Mouse (Mus musculus): ENCODE data around the gene Ano10. TPM values are rescaled to one million over a fixed set of nuclear protein-coding genes. Genes with fewer than 3 reads are reported as not detected.

Ano10 gene
- polyA plus RNA-seq, 1 experiment: 80.3 TPM

DNA sequence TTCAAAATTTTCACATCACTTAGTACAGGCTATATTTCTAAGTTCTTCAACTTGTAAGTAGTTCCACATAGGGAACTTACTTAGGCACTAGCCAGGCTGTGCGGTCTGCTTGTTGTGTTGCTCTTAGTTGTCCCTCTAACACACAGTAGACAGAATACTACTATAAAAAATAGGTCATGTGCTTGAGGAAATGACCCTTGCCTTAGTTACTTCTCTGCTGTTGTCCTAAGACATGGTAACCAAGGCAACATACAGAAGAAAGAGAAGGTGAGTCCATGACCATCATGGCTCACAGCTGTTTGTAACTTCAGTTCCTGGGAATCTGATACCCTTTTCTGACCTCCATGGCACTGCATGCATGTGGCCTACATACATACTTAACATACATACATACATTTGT is 139.0 kb downstream of the Ano10 start:
- H3K36me3 ChIP-seq (ENCODE audit: control insufficient read depth, insufficient read depth, low read length): peaks cover 24% of the 10 kb centered on the region
- no peaks in the 10 kb centered on the region for H3K27me3 ChIP-seq (ENCODE audit: control insufficient read depth, insufficient read depth, low read length)
- no peak overlapping the region for H3K4me3 ChIP-seq (ENCODE audit: low read depth, low read length)
- WGBS: 77% methylated on average over 1 of the region's 1 CpGs
- TF ChIP-seq POLR2A (IDR thresholded peaks at IDR 0.05; ENCODE audit: low read depth, low read length) (no peak), CTCF (IDR thresholded peaks at IDR 0.05; ENCODE audit: extremely low read depth, insufficient read length, insufficient replicate concordance, low read depth, low read length) (no peak)
- H3K27ac ChIP-seq (ENCODE audit: insufficient read depth, low read depth, low read length): no peak overlapping the region
- H3K4me1 ChIP-seq (ENCODE audit: control insufficient read depth, insufficient read depth, insufficient read length, low read length): peaks cover 28% of the 10 kb centered on the region

DNA sequence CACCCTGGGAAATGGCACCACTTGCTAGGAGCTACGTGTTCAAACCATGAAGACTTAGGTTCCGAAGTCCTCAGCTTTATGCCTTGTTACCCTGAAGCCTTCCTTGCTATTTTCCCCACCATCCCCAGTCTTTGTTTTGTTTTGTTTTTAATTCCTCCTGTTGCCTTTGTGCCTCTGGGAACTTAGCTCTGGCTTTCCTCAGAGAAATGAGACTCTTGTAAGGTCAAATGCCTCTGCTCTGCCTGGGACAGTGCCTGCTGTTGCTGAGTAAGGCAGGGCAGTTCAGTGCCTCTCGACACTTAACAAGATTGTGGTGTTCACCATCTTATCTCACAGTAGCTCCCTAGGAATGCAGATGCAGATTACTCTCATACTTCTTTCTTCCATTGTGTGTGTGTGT is 140.8 kb downstream of the Ano10 start:
- Histone ChIP-seq H3K36me3 (ENCODE audit: control insufficient read depth, insufficient read depth, low read length) (peaks cover 19% of the 10 kb centered on the region), H3K4me1 (ENCODE audit: control insufficient read depth, insufficient read depth, insufficient read length, low read length) (peaks cover 31% of the 10 kb centered on the region), H3K4me3 (ENCODE audit: low read depth, low read length) (no peak overlapping the region), H3K27ac (ENCODE audit: insufficient read depth, low read depth, low read length) (no peak overlapping the region), H3K27me3 (ENCODE audit: control insufficient read depth, insufficient read depth, low read length) (no peaks in the 10 kb centered on the region)
- TF ChIP-seq CTCF (IDR thresholded peaks at IDR 0.05; ENCODE audit: extremely low read depth, insufficient read length, insufficient replicate concordance, low read depth, low read length) (no peak), POLR2A (IDR thresholded peaks at IDR 0.05; ENCODE audit: low read depth, low read length) (no peak)
- WGBS: 69% methylated on average over 3 of the region's 3 CpGs

DNA sequence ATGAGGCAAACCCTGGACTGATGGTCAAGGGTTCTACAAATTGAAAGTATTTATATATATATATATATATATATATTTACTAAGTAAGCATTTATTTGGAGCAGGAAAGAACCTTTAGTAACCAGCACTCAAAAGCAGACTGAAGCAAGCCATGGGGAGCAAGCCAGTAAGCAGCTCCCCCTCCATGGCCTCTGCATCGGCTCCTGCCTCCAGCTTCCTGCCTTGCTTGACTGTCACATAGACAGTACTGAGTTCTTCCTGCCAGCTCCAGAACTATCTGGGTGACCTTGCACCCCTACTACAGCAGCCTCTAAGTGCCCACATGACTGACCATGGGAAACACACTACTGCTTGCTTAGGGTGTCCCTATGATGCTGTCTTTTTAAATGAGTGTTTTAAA is 141.7 kb downstream of the Ano10 start:
- Histone ChIP-seq H3K4me3 (ENCODE audit: low read depth, low read length) (no peak overlapping the region), H3K4me1 (ENCODE audit: control insufficient read depth, insufficient read depth, insufficient read length, low read length) (peaks cover 34% of the 10 kb centered on the region), H3K36me3 (ENCODE audit: control insufficient read depth, insufficient read depth, low read length) (peaks cover 10% of the 10 kb centered on the region), H3K27ac (ENCODE audit: insufficient read depth, low read depth, low read length) (no peak overlapping the region), H3K27me3 (ENCODE audit: control insufficient read depth, insufficient read depth, low read length) (no peaks in the 10 kb centered on the region)
- WGBS: 68% methylated on average over 1 of the region's 1 CpGs
- TF ChIP-seq POLR2A (IDR thresholded peaks at IDR 0.05; ENCODE audit: low read depth, low read length) (no peak), CTCF (IDR thresholded peaks at IDR 0.05; ENCODE audit: extremely low read depth, insufficient read length, insufficient replicate concordance, low read depth, low read length) (no peak)

DNA sequence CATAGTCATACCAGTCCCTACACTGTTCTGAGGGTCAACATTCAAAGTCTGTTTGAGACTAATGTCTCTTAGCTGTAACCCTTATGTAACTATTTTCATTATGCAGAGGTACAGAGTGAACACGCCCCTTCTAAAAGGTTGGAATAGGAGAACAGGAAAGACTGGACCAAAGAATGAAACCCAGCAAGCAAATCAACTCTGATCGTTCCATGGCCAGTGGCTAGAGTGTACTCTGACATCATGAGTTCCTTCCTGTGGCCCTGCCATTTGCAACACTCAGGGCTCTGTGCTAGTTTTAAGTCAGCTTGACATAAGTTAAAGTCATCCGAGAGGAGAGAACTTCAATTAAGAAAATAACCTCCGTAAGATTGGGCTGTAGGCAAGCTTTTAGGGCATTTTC is 142.2 kb downstream of the Ano10 start:
- no peak for TF ChIP-seq POLR2A (IDR thresholded peaks at IDR 0.05; ENCODE audit: low read depth, low read length)
- no peak for TF ChIP-seq CTCF (IDR thresholded peaks at IDR 0.05; ENCODE audit: extremely low read depth, insufficient read length, insufficient replicate concordance, low read depth, low read length)
- H3K27ac ChIP-seq (ENCODE audit: insufficient read depth, low read depth, low read length): no peak overlapping the region
- 78% methylated on average over 4 of the region's 4 CpGs for WGBS
- peaks cover 33% of the 10 kb centered on the region for H3K4me1 ChIP-seq (ENCODE audit: control insufficient read depth, insufficient read depth, insufficient read length, low read length)
- no peaks in the 10 kb centered on the region for H3K27me3 ChIP-seq (ENCODE audit: control insufficient read depth, insufficient read depth, low read length)
- H3K36me3 ChIP-seq (ENCODE audit: control insufficient read depth, insufficient read depth, low read length): peaks cover 6% of the 10 kb centered on the region
- H3K4me3 ChIP-seq (ENCODE audit: low read depth, low read length): no peak overlapping the region

DNA sequence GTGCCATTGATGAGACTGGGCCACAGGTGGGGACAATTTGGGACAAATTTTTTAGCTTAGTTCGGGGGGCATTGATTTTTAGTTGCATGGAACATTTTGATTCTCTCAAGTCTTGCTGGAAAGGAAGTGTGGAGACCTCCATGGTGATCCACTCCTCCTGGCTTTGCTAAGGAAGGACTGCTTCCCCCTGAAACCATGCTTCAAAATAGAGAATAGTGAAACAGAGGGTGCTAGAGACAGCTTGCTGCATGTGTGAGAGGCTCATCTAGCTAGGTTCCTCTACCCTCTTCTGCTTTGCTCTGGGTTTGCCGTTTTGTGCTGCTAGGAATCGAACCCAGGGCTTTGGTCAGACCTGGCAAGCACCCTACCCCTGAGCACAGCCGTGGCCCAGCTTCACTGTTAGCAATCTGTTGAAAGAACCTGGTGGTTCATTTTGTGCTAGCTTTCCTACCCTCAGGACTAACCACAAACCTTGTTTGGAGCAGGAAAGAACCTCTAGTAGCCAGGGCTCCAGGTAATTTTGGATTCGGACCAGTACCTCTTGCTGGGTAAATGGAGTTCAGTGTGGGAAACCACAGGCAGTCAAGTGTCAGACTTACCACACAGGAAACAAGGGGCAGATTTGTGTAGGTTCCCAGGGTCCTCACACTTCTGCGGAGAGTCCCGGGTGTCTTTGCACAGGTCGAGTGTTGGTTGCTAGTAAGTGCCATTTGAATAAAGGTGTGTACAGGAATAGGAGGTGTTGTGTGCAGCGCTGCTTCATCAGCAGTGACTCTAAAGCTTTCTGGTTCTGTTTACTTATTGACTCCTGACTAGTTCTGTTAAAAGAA is 144.0 kb downstream of the Ano10 start:
- H3K27ac ChIP-seq (ENCODE audit: insufficient read depth, low read depth, low read length): no peak overlapping the region

DNA sequence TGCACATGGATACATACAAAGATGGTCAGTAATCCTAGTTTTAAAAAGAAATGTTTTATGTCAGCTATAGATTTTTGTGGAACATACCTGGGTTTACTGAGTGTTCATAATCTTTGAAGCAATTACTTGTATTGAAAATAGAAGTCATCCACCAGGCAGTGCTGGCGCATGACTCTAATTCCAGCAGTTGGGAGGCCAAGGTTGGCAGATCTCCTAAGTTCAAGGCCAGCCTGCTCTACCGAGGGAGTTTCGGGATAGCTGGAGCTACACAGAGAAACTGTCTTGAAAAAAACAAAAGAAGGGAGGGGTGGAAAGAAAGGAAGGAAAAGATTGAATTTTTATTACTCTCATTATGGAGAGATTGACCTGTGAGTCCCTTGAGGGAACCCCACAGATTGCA is 145.9 kb downstream of the Ano10 start:
- H3K27me3 ChIP-seq (ENCODE audit: control insufficient read depth, insufficient read depth, low read length): no peaks in the 10 kb centered on the region
- TF ChIP-seq POLR2A (IDR thresholded peaks at IDR 0.05; ENCODE audit: low read depth, low read length) (no peak), CTCF (IDR thresholded peaks at IDR 0.05; ENCODE audit: extremely low read depth, insufficient read length, insufficient replicate concordance, low read depth, low read length) (no peak)
- peaks cover 31% of the 10 kb centered on the region for H3K4me1 ChIP-seq (ENCODE audit: control insufficient read depth, insufficient read depth, insufficient read length, low read length)
- no peak overlapping the region for H3K4me3 ChIP-seq (ENCODE audit: low read depth, low read length)
- H3K36me3 ChIP-seq (ENCODE audit: control insufficient read depth, insufficient read depth, low read length): peaks cover 17% of the 10 kb centered on the region
- 35% methylated on average over 3 of the region's 3 CpGs for WGBS
- peak overlapping the region; percentile 12; the same call in 1 of the 2 replicates for H3K27ac ChIP-seq (ENCODE audit: insufficient read depth, low read depth, low read length)

More for the DNA sequence above, 144.0 kb downstream of the Ano10 start:
- Histone ChIP-seq H3K4me3 (ENCODE audit: low read depth, low read length) (no peak overlapping the region), H3K27me3 (ENCODE audit: control insufficient read depth, insufficient read depth, low read length) (no peaks in the 10 kb centered on the region), H3K36me3 (ENCODE audit: control insufficient read depth, insufficient read depth, low read length) (peaks cover 7% of the 10 kb centered on the region; the same call in 1 of the 2 replicates), H3K4me1 (ENCODE audit: control insufficient read depth, insufficient read depth, insufficient read length, low read length) (peaks cover 36% of the 10 kb centered on the region)
- TF ChIP-seq POLR2A (IDR thresholded peaks at IDR 0.05; ENCODE audit: low read depth, low read length) (no peak), CTCF (IDR thresholded peaks at IDR 0.05; ENCODE audit: extremely low read depth, insufficient read length, insufficient replicate concordance, low read depth, low read length) (no peak)
- WGBS: 80% methylated on average over 9 of the region's 9 CpGs

DNA sequence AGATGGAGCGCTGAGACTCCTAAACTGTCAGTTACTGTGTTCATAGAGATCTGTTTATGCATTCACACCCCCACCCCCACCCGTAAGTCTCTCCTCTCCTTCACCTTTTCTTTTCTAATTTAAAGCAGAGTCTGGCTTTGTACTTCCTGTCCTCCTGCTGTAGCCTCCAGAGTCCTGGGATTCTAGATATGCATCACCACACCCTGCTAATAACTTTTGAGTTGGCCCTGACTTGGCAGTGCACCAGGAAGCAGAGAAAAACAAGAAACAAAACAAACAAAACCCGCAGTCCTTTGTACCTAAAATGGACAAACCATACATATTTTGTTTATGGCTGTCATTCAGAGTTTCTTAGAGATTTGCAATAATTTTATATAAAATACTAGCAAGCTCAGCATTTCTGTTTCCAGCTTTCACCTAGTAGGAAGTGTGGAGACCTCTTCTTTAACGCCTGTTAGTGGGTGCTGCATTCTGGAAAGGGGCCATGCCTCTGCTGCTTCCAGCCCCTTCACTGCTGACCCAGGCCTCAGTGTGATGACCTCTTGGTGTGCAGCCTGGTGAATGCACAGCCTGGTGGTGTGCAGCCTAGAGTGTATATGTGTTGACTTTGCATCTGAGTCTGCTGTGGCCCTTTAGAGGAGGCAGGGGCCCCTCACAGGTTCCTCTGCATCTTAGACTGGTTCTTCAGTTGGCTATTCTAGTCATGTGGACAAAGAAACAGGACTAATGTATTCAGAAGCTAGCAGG is 147.9 kb downstream of the Ano10 start:
- Histone ChIP-seq H3K4me3 (ENCODE audit: low read depth, low read length) (no peak overlapping the region), H3K4me1 (ENCODE audit: control insufficient read depth, insufficient read depth, insufficient read length, low read length) (peaks cover 23% of the 10 kb centered on the region), H3K27ac (ENCODE audit: insufficient read depth, low read depth, low read length) (peak overlapping the region; percentile 95), H3K27me3 (ENCODE audit: control insufficient read depth, insufficient read depth, low read length) (no peaks in the 10 kb centered on the region), H3K36me3 (ENCODE audit: control insufficient read depth, insufficient read depth, low read length) (peaks cover 13% of the 10 kb centered on the region)
- 30% methylated on average over 4 of the region's 4 CpGs for WGBS
- no peak for TF ChIP-seq POLR2A (IDR thresholded peaks at IDR 0.05; ENCODE audit: low read depth, low read length)
- TF ChIP-seq CTCF (IDR thresholded peaks at IDR 0.05; ENCODE audit: extremely low read depth, insufficient read length, insufficient replicate concordance, low read depth, low read length): no peak

Measured in small intestine, adult 2 months (tissue).